Mouse (Mus musculus) stomach, postnatal 0 days (tissue): ENCODE data around the gene Map3k7. TPM values are rescaled to one million over a fixed set of nuclear protein-coding genes. Genes with fewer than 3 reads are reported as not detected.
A peak's percentile ranks its signal among the peaks of the same experiment; 100 is the strongest.

Experiments
- ATAC-seq: fragments of 200-750 bp; cut with Nextera tagmentation; 2 replicates; pipeline ENCODE4 v1.8.0; 2017; ENCODE audit not compliant: low FRiP score, low TSS enrichment
- DNase-seq: peaks from one replicate; pipeline ENCODE4 v3.0.0-alpha.2; 2016; ENCODE audit warnings: low spot score
- H3K27ac ChIP-seq: fragments of 300-500 bp; sonication (generic); replicated peaks from 2 replicates; pipeline ENCODE4 v1.5.1; 2014; ENCODE audit warnings: mild to moderate bottlenecking, control low read depth
- H3K27me3 ChIP-seq: fragments of 300-500 bp; sonication (generic); 2 replicates; pipeline ENCODE4 v1.6.1; 2014; ENCODE audit warnings: low read length; ENCODE audit not compliant: control insufficient read depth, insufficient read depth
- H3K36me3 ChIP-seq: fragments of 300-500 bp; sonication (generic); 2 replicates; pipeline ENCODE4 v1.6.1; 2014; ENCODE audit warnings: low read length, mixed read lengths; ENCODE audit not compliant: control insufficient read depth, insufficient read depth
- H3K4me1 ChIP-seq: fragments of 300-500 bp; sonication (generic); replicated peaks from 2 replicates; pipeline ENCODE4 v1.6.1; 2014; ENCODE audit warnings: antibody characterized with exemption; ENCODE audit not compliant: control insufficient read depth, insufficient read depth
- H3K4me2 ChIP-seq: fragments of 300-500 bp; sonication (generic); replicated peaks from 2 replicates; pipeline ENCODE4 v1.6.1; 2014; ENCODE audit warnings: low read depth, mild to moderate bottlenecking, control low read depth, moderate library complexity
- H3K4me3 ChIP-seq: fragments of 300-500 bp; sonication (generic); 2 replicates; pipeline ENCODE4 v1.5.1; 2014; ENCODE audit warnings: low read depth, low read length, control low read depth
- H3K9ac ChIP-seq: fragments of 300-500 bp; sonication (generic); 2 replicates; pipeline ENCODE4 v1.6.1; 2014; ENCODE audit warnings: mild to moderate bottlenecking, low read length, control low read depth, mixed read lengths
- H3K9me3 ChIP-seq: fragments of 300-500 bp; sonication (generic); 2 replicates; pipeline ENCODE4 v1.6.1; 2016; ENCODE audit warnings: low read length; ENCODE audit not compliant: control insufficient read depth
- CTCF ChIP-seq: IDR thresholded peaks from 2 replicates; pipeline ENCODE4 v1.5.1; 2016; ENCODE audit warnings: antibody characterized with exemption, low read depth, mild to moderate bottlenecking, moderate library complexity
- EP300 ChIP-seq: optimal IDR thresholded peaks from 2 replicates; pipeline ENCODE3; 2016; ENCODE audit warnings: antibody characterized with exemption
- WGBS: fragments of 180-500 bp; shearing (Covaris S2); extraction: QIAGEN DNeasy Blood & Tissue Kit; methylation state at CpG from one replicate; pipeline ENCODE4 v1.1.7; 2014; 5-methylcytosine and 5-hydroxymethylcytosine counted together
- polyA plus RNA-seq: library from polyadenylated mRNA; unstranded; fragments of >200 nt; fragmentation: Nextera tagmentation; extraction: Ambion mirVana; gene quantifications from 2 replicates; pipeline ENCODE4 v1.2.1, GENCODE M21; 2015

Gene Map3k7
- polyA plus RNA-seq, 1 experiment from 2014 or later: 14.2 TPM

- Histone ChIP-seq H3K4me3 (peak overlapping the region; percentile 85; the same call in 1 of the 2 replicates), H3K36me3 (no peaks in the 10 kb centered on the region), H3K4me1 (no peaks in the 10 kb centered on the region), H3K27ac (no peak overlapping the region), H3K4me2 (peak overlapping the region; percentile 70), H3K27me3 (no peaks in the 10 kb centered on the region), H3K9ac (no peak overlapping the region), H3K9me3 (no peaks in the 10 kb centered on the region)
- DNase-seq (no peak), ATAC-seq (no peak)
- WGBS: 43% methylated on average over 2 of the region's 2 CpGs
- TF ChIP-seq CTCF (no peak), EP300 (no peak)
Measured at GRCm38 (mm10) chr4:31965208-31965607, 1.3 kb downstream of the Map3k7 start.

DNA sequence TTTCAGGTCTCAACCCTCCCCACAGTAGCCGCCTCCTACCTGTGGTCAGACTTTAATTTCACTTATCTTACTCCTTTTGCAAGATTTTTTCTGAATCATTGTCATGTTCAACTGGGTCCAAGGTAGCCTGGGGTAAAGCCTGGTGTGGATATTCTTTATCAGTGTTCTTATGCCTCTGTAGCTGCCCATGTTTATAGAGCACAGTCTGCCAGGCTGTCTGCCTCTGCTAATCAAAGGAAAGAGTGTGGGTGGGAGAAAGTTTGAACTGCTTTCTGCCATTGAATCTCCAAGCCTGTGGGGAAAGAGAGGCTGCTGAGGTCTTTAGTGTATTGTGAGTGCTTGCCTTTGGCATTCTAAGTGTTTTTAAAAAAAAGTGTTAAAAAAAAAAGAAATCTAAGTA lies 7.5 kb downstream of the Map3k7 start:
- Histone ChIP-seq H3K9me3 (no peaks in the 10 kb centered on the region), H3K4me2 (no peak overlapping the region), H3K27ac (no peak overlapping the region), H3K4me3 (no peak overlapping the region), H3K4me1 (no peaks in the 10 kb centered on the region), H3K27me3 (no peaks in the 10 kb centered on the region), H3K36me3 (no peaks in the 10 kb centered on the region), H3K9ac (no peak overlapping the region)
- TF ChIP-seq CTCF: no peak
- no peak for TF ChIP-seq EP300
- 66% methylated on average over 1 of the region's 1 CpGs for WGBS
- ATAC-seq: peak; percentile 29; the same call in 1 of the 2 replicates
- DNase-seq: no peak

DNA sequence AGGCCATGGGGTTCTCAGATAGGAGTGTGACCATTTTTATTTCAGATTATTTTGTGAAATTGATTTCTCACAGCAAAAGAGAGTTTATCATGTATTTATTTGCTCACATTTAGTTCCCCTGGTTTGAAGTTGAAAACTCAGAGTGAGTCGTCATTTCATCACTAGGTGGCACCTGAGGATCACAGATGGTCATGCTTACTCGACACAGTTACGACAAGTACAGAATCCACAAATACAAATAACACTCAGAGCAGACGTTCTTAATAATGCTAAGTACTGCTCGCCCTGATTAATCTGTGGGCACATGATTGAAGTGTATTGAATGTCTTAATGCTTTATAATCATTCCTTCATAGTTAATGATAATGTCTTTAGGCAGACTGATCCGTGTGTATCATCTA lies 8.3 kb downstream of the Map3k7 start:
- H3K27ac ChIP-seq: no peak overlapping the region
- no peak for ATAC-seq
- TF ChIP-seq EP300 (no peak), CTCF (peak; percentile 65)
- H3K9ac ChIP-seq: no peak overlapping the region
- H3K4me1 ChIP-seq: no peaks in the 10 kb centered on the region
- H3K9me3 ChIP-seq: no peaks in the 10 kb centered on the region
- 52% methylated on average over 6 of the region's 6 CpGs for WGBS
- no peak overlapping the region for H3K4me2 ChIP-seq
- no peaks in the 10 kb centered on the region for H3K36me3 ChIP-seq
- H3K27me3 ChIP-seq: no peaks in the 10 kb centered on the region
- DNase-seq: no peak
- no peak overlapping the region for H3K4me3 ChIP-seq

DNA sequence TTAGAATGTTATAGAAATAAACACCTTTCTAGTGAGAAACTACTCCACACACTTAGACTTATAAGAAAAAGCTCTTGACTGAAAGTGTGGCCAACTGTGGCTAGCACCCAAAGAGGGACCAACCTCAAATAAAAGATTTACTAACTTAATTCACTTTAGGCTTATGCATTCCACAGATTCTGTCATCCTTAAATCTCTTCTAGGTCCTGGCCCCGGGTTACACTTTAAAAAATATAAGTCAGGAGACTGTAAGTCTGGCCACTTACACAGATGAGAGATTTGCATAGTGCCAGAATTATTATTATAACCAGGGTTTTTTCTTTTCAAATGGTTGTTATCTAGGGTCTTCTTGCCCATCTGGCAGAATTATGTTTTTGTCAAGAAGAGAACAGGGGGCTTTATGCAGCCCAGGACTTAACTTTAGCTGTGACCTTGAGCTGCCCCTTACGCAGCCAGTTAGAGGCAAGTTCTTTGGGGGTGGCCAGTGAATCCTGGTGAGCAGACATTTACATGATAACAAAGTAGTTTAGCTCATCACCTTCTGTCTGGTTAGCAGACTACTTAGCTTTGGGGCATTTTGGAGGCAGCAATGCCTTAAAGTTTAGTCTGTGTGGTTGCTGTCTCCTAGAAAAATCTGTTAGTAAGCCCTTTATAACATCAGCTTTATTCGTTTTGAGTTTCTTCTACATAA lies 11.5 kb downstream of the Map3k7 start:
- H3K27me3 ChIP-seq: no peaks in the 10 kb centered on the region
- H3K27ac ChIP-seq: no peak overlapping the region
- no peaks in the 10 kb centered on the region for H3K4me1 ChIP-seq
- H3K4me2 ChIP-seq: no peak overlapping the region
- no peaks in the 10 kb centered on the region for H3K9me3 ChIP-seq
- no peak overlapping the region for H3K4me3 ChIP-seq
- TF ChIP-seq EP300: no peak
- no peak for TF ChIP-seq CTCF
- 75% methylated on average over 3 of the region's 3 CpGs for WGBS
- H3K36me3 ChIP-seq: no peaks in the 10 kb centered on the region
- no peak for ATAC-seq
- no peak overlapping the region for H3K9ac ChIP-seq
- no peak for DNase-seq

DNA sequence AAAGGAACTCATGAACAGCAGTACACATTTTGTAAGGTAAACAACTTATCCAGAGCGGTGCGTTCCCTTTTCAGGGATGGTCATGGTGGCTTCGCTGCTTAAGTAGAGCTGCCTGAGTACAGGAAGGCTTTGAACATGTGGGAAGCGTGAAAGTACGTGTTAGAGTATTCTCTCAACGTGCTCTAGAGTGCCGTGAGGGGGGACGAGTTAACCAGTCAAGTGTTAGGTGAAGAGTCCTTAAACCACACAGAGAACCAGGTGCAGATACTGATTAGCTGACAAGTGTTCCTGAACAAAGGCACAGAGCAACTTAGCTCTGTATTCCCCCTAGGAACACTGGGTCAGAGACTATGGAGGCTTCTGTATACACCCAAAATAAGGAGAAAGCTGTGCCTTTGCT lies 18.0 kb downstream of the Map3k7 start:
- peaks cover 12% of the 10 kb centered on the region for H3K36me3 ChIP-seq
- no peaks in the 10 kb centered on the region for H3K9me3 ChIP-seq
- no peak for DNase-seq
- ATAC-seq: no peak
- H3K27ac ChIP-seq: no peak overlapping the region
- 95% methylated on average over 8 of the region's 8 CpGs for WGBS
- no peaks in the 10 kb centered on the region for H3K4me1 ChIP-seq
- no peak overlapping the region for H3K4me3 ChIP-seq
- H3K9ac ChIP-seq: no peak overlapping the region
- no peaks in the 10 kb centered on the region for H3K27me3 ChIP-seq
- no peak overlapping the region for H3K4me2 ChIP-seq
- TF ChIP-seq CTCF (no peak), EP300 (no peak)

GRCm38 (mm10) chr4:31993386-31993785 lies 29.5 kb downstream of the Map3k7 start:
- no peak overlapping the region for H3K4me3 ChIP-seq
- peaks cover 22% of the 10 kb centered on the region for H3K36me3 ChIP-seq
- ATAC-seq (no peak), DNase-seq (no peak)
- no peak for TF ChIP-seq EP300
- no peak for TF ChIP-seq CTCF
- H3K27ac ChIP-seq: no peak overlapping the region
- no peaks in the 10 kb centered on the region for H3K27me3 ChIP-seq
- H3K4me1 ChIP-seq: no peaks in the 10 kb centered on the region
- no peak overlapping the region for H3K4me2 ChIP-seq
- H3K9ac ChIP-seq: no peak overlapping the region
- H3K9me3 ChIP-seq: no peaks in the 10 kb centered on the region
- 59% methylated on average over 2 of the region's 2 CpGs for WGBS
